Mouse (Mus musculus): ENCODE results near the gene Cgrrf1.
"Not testable (repeated sequence)": the region's sequence is repeated elsewhere in the genome, so short reads cannot be mapped to it uniquely, and the experiment has no call there.

Gene Cgrrf1

GRCm38 (mm10) chr14:46831837-46832333 lies at the start of gene Cgrrf1:
Gene Cgrrf1 (plus strand): TSS chr14:46832125.
- DNase-seq (ENCODE audit: low read depth, low spot score): peak; percentile 87

- no peak for DNase-seq (ENCODE audit: low read depth, low spot score)
Measured at GRCm38 (mm10) chr14:46782187-46782828, 49.6 kb upstream of the Cgrrf1 start.

- no peak for DNase-seq (ENCODE audit: low read depth, low spot score)
Measured at GRCm38 (mm10) chr14:46783327-46783926, 48.5 kb upstream of the Cgrrf1 start.

GRCm38 (mm10) chr14:46785247-46785646 lies 46.7 kb upstream of the Cgrrf1 start:
- DNase-seq (ENCODE audit: low read depth, low spot score): no peak

GRCm38 (mm10) chr14:46787454-46787786 lies 44.5 kb upstream of the Cgrrf1 start:
- DNase-seq (ENCODE audit: low read depth, low spot score): no peak

- DNase-seq (ENCODE audit: low read depth, low spot score): peak; percentile 77
Measured at GRCm38 (mm10) chr14:46787787-46788504, 44.0 kb upstream of the Cgrrf1 start, which contains the start of gene Cnih1. Gene Cnih1 (minus strand): TSS chr14:46788411.

- DNase-seq (ENCODE audit: low read depth, low spot score): no peak
Measured at GRCm38 (mm10) chr14:46788505-46788901, 43.4 kb upstream of the Cgrrf1 start.

GRCm38 (mm10) chr14:46790303-46790702 lies 41.6 kb upstream of the Cgrrf1 start:
- no peak for DNase-seq (ENCODE audit: low read depth, low spot score)

- no peak for DNase-seq (ENCODE audit: low read depth, low spot score)
Measured at GRCm38 (mm10) chr14:46790723-46791122, 41.2 kb upstream of the Cgrrf1 start.

- DNase-seq (ENCODE audit: low read depth, low spot score): no peak
Measured at GRCm38 (mm10) chr14:46794157-46794556, 37.8 kb upstream of the Cgrrf1 start.

GRCm38 (mm10) chr14:46800684-46801345 lies 31.1 kb upstream of the Cgrrf1 start:
- DNase-seq (ENCODE audit: low read depth, low spot score): no peak

- no peak for DNase-seq (ENCODE audit: low read depth, low spot score)
Measured at GRCm38 (mm10) chr14:46803259-46803658, 28.7 kb upstream of the Cgrrf1 start.

- DNase-seq (ENCODE audit: low read depth, low spot score): no peak
Measured at GRCm38 (mm10) chr14:46803791-46804190, 28.1 kb upstream of the Cgrrf1 start.

- DNase-seq (ENCODE audit: low read depth, low spot score): no peak
Measured at GRCm38 (mm10) chr14:46806186-46806585, 25.7 kb upstream of the Cgrrf1 start.

- no peak for DNase-seq (ENCODE audit: low read depth, low spot score)
Measured at GRCm38 (mm10) chr14:46807927-46808326, 24.0 kb upstream of the Cgrrf1 start.

- DNase-seq (ENCODE audit: low read depth, low spot score): no peak
Measured at GRCm38 (mm10) chr14:46815640-46816039, 16.3 kb upstream of the Cgrrf1 start.

GRCm38 (mm10) chr14:46816916-46817622 lies 14.9 kb upstream of the Cgrrf1 start:
- DNase-seq (ENCODE audit: low read depth, low spot score): no peak

- DNase-seq (ENCODE audit: low read depth, low spot score): no peak
Measured at GRCm38 (mm10) chr14:46818743-46819142, 13.2 kb upstream of the Cgrrf1 start.

GRCm38 (mm10) chr14:46819961-46820360 lies 12.0 kb upstream of the Cgrrf1 start:
- not testable (repeated sequence) for DNase-seq (ENCODE audit: low read depth, low spot score)

GRCm38 (mm10) chr14:46821271-46821872 lies 10.6 kb upstream of the Cgrrf1 start:
- no peak for DNase-seq (ENCODE audit: low read depth, low spot score)
